Mouse (Mus musculus) adrenal gland, postnatal 0 days (tissue): Measurements from ENCODE around the gene Eif2ak1. TPM values are rescaled to one million over a fixed set of nuclear protein-coding genes. Genes with fewer than 3 reads are reported as not detected.

Source experiments
- polyA plus RNA-seq: library from polyadenylated mRNA; unstranded; fragments of >200 nt; fragmentation: Nextera tagmentation; extraction: Ambion mirVana; gene quantifications from 2 replicates; pipeline ENCODE4 v1.2.1, GENCODE M21; 2015

The Eif2ak1 gene
- 21.4 and 30.9 TPM in 2 replicates for polyA plus RNA-seq

DNA sequence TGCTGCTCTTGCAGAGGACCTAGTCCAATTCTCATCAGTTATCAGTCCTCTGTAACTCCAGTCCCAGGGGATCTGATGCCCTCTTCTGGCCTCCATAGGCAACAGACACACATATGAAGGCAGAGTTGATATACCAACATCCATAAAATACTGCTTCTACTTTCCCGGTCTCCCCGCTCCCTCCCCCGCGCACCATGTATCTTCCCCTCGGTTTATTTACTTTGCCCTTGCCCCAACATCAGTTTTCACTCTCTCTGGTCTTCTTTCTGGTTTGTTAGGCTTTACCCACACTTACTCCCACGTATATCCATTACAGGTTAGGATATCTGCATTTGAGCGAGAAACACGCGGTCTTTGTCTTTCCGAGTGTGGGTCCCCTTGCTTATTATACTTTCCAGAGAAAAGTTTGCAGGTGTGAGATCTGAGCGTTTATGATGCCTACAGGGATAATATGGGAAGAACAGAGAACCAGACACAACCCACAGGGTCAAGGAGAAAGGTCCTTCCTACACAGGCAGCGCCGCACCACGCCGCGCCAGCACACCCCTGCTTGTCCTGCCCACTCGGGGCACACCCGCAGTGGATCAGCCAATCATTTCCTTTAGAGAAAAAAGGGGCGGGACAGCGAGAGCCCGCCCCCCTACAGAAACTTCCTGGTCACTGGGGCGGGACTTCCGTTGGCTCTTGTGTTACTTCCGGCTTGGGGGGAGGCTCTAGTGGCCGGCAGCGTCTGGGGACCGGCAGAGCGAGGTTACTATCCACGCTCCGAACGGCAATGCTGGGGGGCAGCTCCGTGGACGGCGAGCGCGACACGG is at the start of gene Eif2ak1:
TSS of gene Eif2ak1 (plus strand) at position 673 of the 815 bp plus-strand sequence.

DNA sequence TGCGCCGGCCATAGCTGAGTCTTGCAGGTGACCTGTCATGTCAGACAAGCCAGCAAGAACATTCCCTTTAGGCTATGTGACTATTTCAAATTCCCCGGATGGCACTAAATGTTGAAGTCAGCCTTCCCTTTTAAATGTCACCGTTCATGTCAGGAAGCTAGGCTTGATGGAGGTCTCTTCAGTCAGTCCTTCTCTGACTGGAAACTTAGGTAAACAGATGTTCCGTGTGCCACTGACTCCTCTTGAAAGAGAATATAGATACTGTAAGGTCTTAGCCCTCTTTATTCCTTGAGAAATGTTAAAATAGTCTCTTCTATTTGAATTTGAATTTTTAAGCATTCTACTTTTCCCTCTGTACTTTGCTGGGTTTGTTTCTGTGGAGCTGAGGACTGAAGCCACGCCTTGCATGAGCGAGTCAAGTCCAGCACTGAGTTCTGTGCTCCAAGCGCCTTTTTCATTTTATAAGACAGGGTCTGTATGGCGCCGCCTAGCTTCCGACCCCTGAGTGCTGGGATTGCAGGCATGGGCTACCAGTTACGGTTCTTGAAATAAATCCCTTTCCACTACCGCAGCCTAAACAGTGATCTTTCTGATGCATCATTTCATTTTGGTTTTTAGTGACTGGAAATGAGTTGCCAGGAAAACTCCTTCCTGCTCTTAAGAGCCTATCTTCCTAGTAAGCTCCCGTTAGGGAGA is 80.2 kb downstream of the Eif2ak1 start, which contains the start of gene Ankrd61:
TSS of gene Ankrd61 (minus strand) at position 51 of the 696 bp plus-strand sequence.

DNA sequence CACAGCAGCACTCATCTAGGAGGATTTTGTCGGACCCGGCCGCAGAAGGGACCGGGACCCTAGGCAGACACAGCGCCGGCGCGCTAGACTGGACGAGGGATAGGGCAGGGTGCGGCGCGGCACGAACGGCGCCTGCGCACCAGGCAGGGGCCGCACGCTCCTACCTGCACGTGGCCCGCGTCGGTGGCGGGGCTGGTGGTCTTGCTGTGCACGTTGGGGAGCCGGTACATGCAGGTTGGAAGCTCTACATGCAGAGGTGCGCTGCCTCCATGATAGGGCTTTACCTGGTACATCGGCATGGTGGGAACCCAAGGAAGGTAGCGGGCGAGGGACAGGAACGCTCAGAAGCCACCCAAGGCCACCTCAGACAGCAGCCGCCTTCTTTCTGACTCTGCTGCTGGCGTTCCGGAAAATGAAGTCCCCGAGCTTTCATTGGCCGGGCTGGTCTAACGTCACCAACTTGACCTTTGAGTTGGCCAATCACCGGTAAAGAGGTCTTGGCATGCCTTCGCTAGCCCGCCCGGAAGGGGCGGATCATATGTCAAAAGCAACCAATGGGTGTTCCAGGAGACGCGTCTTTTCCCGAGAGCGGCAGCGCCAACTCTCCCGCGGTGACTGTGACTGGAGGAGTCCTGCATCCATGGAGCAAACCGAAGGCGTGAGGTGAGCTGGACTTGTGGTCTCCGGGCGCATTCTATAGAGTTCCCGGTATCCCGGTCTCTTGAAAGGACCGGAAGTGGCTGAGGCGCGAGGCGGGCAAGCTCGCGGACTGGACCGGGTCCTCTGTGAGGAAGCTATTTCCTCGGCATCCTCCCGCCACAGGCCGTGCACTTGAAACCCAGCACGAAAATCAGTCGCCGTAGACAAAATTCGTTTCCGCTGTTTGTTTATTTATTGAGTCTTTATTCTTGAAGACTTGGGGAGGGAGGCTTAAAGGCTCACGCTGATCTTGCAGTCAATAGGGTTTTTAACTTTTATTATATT is 92.1 kb downstream of the Eif2ak1 start, which contains the start of the genes Aimp2 and Pms2:
TSS of gene Aimp2 (minus strand) at position 431 of the 984 bp plus-strand sequence.
TSS of gene Pms2 (plus strand) at position 548 of the 984 bp plus-strand sequence.

DNA sequence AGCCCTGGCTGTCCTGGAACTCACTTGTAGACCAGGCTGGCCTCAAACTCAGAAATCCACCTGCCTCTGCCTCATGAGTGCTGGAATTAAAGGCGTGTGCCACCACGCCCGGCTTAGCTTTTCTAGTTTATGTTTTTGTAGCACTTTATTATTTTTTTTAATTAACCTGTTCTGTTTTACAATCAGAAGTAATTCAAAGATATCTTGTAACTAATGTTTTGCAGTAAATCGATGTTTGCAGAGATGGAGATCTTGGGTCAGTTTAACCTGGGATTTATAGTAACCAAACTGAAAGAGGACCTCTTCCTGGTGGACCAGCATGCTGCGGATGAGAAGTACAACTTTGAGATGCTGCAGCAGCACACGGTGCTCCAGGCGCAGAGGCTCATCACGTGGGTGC is 110.3 kb downstream of the Eif2ak1 start, which contains the start of gene Gm42421:
TSS of gene Gm42421 (plus strand) at position 301 of the 400 bp plus-strand sequence.

DNA sequence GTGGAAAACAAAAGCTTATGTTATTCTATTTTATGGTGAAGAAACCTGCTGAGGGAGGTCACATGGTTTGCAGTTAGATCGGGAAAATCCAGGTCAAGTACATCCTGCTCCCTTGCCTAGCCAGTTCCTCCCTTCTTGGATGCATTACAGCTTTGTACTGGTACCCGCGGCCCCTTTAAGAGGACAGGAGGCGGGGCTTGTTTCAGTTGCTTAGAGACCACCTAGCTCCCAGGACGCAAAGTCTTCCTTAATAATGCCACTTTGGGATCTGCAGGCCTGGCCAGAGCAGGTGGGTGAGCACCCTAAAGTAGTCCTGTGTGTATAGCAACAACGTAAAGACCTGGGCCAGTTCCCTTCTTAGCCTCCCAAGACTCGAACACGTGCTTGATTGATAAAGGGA is 115.2 kb downstream of the Eif2ak1 start, which contains the start of gene Rsph10b:
TSS of gene Rsph10b (plus strand) at position 205 of the 400 bp plus-strand sequence.

Other genes with a start within 250 kb of the Eif2ak1 start
- 81.2 and 99.2 TPM in 2 replicates for gene Cyth3, start 195.3 kb upstream of the Eif2ak1 start, polyA plus RNA-seq
- 6.9 and 9.2 TPM in 2 replicates for gene Usp42, start 85.5 kb upstream of the Eif2ak1 start, polyA plus RNA-seq
- gene Ankrd61, start 79.9 kb downstream of the Eif2ak1 start, polyA plus RNA-seq, result 0.06 and 0.12 TPM in 2 replicates
- gene Aimp2, start 92.1 kb downstream of the Eif2ak1 start, polyA plus RNA-seq, result 51.4 and 57.8 TPM in 2 replicates
- gene Pms2, start 92.2 kb downstream of the Eif2ak1 start, polyA plus RNA-seq, result 10.6 and 17.7 TPM in 2 replicates
- gene Gm42421, start 110.4 kb downstream of the Eif2ak1 start, polyA plus RNA-seq, result 0.46 TPM in 1 of 2 replicates, not detected in the other
- gene Rsph10b, start 115.2 kb downstream of the Eif2ak1 start, polyA plus RNA-seq, result 0.85 and 1.7 TPM in 2 replicates
- 56.7 and 92.8 TPM in 2 replicates for gene Ccz1, start 197.1 kb downstream of the Eif2ak1 start, polyA plus RNA-seq
- 0.35 TPM in 1 of 2 replicates, not detected in the other for gene Ocm, start 208.9 kb downstream of the Eif2ak1 start, polyA plus RNA-seq